Mouse (Mus musculus): Measurements from ENCODE around the gene Mpv17l.

DNA sequence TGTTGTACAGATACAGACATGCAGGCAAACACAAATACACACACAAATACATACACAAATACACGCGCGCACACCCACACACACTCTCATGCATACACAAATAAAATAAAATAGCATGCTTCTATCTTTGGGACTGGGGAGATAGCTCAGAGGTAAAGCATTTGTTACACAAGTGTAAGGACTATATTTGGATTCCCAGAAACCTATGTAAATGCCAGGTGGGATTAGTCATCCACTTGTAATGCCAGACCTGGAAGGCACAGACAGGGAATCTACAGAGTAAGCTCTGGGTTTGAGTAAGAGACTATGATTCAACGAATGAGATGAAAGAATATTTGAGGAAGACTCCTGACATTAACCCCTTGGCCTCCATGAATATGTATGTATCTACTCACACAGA is 27.5 kb upstream of the Mpv17l start:
- TF ChIP-seq GATA1 (IDR thresholded peaks at IDR 0.05; ENCODE audit: borderline replicate concordance, low read length) (no peak), FLI1 (IDR thresholded peaks at IDR 0.05; ENCODE audit: low read length) (no peak)

All from megakaryocyte, embryonic 14.5 days (primary cell).